Mouse (Mus musculus) urinary bladder, postnatal 36 days (tissue): ENCODE measurements around the gene Bud23.
A peak's percentile ranks its signal among the peaks of the same experiment; 100 is the strongest.
"Not testable (repeated sequence)": the region's sequence is repeated elsewhere in the genome, so short reads cannot be mapped to it uniquely, and the experiment has no call there.

Source experiments
- DNase-seq, 2 experiments: peaks; one replicate each; pipeline ENCODE4 v3.0.0; 2022; ENCODE audit warnings: low spot score in 2 of 2, mixed read lengths in 1 of 2

Gene Bud23

GRCm38 (mm10) chr5:135072061-135072460 is 7.3 kb upstream of the Bud23 start:
- DNase-seq: no peak

DNA sequence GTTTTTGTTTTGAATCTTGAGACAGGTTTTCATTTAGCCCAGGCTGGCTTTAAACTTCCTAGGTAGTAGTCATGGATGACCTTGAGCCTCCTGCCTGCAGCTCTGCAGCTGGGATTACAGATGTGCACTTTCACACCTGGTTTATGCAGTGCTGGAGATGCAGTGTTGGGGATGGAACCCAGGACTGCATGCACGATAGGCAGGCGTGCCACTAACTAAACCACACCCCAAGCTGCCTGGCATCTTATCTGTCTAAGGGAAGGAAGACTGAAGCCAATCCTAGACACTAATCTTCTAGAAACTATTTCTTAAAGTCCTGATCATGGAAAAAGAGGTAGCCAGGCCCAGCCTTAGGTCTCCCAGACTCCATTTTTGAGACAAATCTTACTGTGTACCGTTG is 5.7 kb upstream of the Bud23 start:
- no peak for DNase-seq

DNA sequence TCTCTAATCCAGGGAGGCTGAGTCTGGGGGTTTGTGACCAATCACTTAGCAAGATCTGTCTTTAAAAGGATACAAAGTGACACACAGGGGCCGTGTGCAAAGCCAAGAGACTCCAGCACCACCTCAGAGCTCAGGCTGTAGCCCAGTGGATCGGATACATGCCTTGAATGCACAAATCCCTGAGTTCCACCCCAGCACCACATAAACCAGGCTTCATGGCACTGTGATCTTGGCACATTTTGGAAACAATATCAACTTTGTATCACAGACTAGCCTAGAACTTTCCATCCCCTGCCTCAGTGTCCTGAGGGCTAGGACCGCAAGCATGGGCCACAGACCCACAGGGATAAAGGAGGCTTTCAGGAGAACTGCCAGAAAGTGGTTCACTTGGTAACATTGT is 1.2 kb upstream of the Bud23 start:
- DNase-seq: no peak

DNA sequence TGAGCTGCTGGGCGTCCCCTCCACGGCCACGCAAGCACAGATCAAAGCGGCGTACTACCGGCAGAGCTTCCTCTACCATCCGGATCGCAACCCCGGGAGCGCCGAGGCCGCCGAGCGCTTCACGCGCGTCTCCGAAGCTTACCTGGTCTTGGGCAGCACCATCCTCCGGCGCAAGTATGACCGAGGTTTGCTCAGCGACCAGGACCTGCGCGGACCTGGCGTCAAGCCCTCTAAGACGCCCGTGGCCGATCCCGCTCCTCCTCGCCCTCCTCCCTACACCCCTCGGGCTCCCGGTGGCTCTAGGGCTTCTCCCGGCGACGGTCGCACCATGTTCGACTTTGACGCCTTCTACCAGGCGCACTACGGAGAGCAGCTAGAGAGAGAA is 385 bp downstream of the Bud23 start:
- peak in 1 of 2 experiments; percentile 4 for DNase-seq

GRCm38 (mm10) chr5:135063629-135064381 is 954 bp downstream of the Bud23 start, which contains the start of gene Dnajc30:
Gene Dnajc30, plus strand, starts transcription at chr5:135064202.
- DNase-seq: peak; percentile 87 to 96

GRCm38 (mm10) chr5:135053356-135053755 is 11.4 kb downstream of the Bud23 start:
- DNase-seq: no peak

GRCm38 (mm10) chr5:135049268-135049667 is 15.5 kb downstream of the Bud23 start:
- not testable (repeated sequence) for DNase-seq

GRCm38 (mm10) chr5:135048539-135048938 is 16.2 kb downstream of the Bud23 start:
- DNase-seq: no peak

- DNase-seq: no peak
Observed at GRCm38 (mm10) chr5:135044575-135044974, 20.2 kb downstream of the Bud23 start.

GRCm38 (mm10) chr5:135042105-135042788 is 22.5 kb downstream of the Bud23 start:
- DNase-seq: no peak

GRCm38 (mm10) chr5:135040777-135041176 is 24.0 kb downstream of the Bud23 start:
- no peak for DNase-seq

DNA sequence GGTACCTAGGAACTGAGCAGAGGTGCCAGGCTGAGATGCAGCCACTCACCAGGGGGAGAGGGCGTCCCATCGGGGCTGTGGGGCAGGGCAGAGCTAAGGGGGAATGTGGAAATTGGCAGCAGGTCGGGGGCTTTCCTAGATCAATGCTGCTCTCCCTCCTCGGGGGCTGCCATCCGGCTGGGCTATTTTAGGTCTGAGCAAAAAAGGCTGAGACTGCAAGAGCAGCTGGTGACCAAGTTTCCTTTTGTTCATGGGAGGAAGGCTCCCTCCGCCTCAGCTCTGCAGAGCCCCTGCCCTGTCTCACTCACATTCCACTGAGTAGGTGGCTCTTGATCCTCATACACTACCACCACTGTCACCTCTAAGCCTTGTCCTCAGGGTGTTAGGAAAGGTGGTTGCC is 24.7 kb downstream of the Bud23 start:
- no peak for DNase-seq

GRCm38 (mm10) chr5:135039541-135039940 is 25.2 kb downstream of the Bud23 start:
- no peak for DNase-seq

DNA sequence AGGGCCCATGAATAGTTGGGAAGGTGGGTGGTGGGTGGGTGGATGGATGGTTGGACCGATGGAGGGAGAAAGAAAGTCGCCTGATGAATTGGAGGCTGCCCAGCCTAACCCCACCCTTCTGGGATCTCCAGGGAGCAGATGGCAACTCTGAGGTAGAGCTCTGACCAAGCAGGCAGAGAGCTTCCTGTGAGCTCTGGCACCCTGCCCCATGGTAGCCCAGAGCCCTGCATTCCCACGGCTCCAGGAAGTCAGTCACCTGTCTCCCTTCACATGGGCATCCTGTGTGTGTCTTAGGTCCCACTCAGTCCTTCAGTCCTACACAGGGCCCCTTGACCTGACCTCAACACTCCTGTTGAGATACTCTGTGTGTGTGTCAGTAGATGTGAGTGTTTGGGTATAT is 26.8 kb downstream of the Bud23 start:
- no peak for DNase-seq

DNA sequence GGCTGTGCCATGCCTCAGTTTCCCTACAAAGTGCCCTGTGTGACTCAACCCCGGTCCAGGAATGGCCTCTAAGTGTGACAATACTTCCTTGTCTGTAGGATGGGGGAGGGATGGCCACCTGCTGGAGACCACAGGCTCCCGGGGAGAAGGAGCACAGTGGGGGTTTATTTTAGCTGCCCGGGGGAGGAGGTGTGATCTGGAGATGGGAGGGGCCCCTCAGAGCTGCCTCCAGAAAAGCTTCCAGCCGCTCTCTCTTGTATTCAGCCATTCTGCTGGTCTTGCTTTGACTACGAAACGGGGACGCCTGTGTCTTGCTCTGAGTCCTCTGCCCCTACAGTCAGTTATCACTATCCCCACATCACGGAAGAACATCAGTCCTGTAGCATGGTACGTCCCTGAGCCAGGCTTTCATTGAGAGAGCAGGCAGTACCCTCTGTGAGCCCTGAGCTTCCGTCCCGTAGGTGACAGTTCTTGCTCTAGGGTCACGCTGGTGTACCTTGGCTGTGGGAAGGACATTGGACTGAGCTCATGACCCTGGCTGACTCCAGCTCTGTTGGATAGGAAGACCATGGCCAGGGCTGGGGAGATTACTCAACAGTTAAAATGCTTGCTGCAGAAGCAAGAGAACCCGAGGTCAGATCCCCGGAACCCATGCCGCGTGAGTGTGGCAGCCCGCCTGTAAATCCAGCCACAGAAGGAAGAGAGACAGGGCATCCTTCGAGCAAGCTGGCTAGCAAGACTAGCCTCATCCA is 29.0 kb downstream of the Bud23 start:
- no peak for DNase-seq

DNA sequence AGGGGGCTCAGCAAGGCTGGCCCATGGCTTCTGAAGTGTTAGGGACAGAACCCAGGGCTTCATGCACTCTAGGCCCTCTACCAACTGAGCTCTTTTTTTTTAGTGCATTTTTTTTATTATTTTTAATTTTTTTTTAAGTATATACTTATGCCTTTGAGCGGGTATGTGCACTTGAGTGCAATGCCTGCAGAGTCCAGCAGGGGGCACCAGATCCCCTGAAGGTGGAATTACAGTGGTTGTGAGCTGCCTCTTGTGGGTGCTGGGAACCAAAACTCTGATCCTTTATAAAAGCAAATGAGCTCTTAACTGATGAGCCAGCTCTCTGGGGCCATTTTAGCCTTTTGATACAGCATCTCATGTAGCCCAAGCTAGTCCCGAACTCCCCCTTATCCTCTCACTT is 30.2 kb downstream of the Bud23 start:
- DNase-seq: no peak

DNA sequence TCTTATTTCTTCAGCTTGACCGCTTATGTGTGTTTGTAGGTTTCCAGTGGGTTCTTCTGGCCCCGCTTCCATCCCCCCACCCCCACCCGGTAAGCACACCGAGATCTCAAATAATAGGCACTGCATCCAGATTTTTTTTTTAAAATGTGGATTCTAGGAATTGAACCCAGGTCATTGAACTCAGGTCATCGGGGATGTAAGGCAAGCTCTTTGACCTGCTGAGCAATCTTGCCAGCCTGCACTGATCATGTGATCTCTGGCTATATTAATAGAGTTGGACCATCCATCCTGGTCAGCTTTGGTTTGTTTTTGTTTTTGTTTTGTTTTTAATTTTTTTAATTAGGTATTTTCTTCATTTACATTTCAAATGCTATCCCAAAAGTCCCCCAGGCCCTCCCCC is 32.2 kb downstream of the Bud23 start:
- DNase-seq: no peak

- DNase-seq: peak; percentile 44 to 52
Observed at GRCm38 (mm10) chr5:135029007-135029854, 35.5 kb downstream of the Bud23 start.

- no peak for DNase-seq
Observed at GRCm38 (mm10) chr5:135025899-135026298, 38.9 kb downstream of the Bud23 start.

DNA sequence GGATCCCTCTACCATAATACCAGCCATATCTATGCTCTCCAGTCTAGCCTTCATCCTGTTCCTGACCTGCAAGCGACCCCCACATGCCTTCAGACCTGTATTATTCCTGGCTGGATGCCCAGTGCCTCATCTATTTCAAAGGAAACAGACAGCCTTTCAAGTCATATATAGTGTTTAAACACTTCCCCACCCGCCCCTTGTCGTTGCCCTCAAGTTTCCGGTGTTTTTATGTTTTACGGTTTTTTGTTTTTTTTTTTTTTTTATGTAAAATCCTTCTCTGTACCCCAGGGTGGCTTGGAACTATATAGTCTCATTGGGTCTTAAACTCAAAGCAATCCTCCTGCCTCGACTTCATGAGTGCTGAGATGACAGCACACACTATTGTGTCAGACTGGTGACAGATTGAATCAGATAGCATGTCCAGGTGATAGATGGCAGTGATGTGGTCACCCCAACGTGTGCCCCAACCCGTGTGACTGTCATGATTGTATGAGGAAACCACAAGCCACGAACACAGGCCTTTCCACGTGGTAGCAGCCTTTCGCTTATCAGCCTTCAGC is 40.0 kb downstream of the Bud23 start:
- no peak for DNase-seq
